Mouse (Mus musculus) mouse embryonic stem cell (cell line): ENCODE data around the gene Tnfsf4.

Experiments used
- in situ Hi-C, 2 experiments: fragments of 300-500 bp; cut with MboI; formaldehyde crosslinking; loops; 1 replicate in 1 of 2; 3 replicates in 1 of 2; pipeline ENCODE4 v1.14.3; 2019 to 2020; ENCODE audit warnings: low sequenced_read_pairs in 2 of 2, low pct_unique_long_range_greater_than_20kb in 1 of 2, mixed read lengths in 1 of 2; ENCODE audit not compliant: unreplicated experiment in 1 of 2

Gene Tnfsf4

GRCm38 (mm10) chr1:161435781-161436180 lies 40.6 kb downstream of the Tnfsf4 start:
- in situ Hi-C loops: no loop called here

- in situ Hi-C loops: no loop called here
Observed at GRCm38 (mm10) chr1:161436503-161436902, 41.3 kb downstream of the Tnfsf4 start.

- in situ Hi-C loops: no loop called here
Observed at GRCm38 (mm10) chr1:161444858-161445257, 49.6 kb downstream of the Tnfsf4 start.

GRCm38 (mm10) chr1:161451683-161452245 lies 56.6 kb downstream of the Tnfsf4 start:
- in situ Hi-C loops: no loop called here

- in situ Hi-C loops: no loop called here
Observed at GRCm38 (mm10) chr1:161452250-161452649, 57.0 kb downstream of the Tnfsf4 start.

- in situ Hi-C loops: no loop called here
Observed at GRCm38 (mm10) chr1:161463388-161464085, 68.3 kb downstream of the Tnfsf4 start.
